Mouse (Mus musculus) granulocyte monocyte progenitor cell, adult 5-6 weeks (primary cell): ENCODE data around the gene Mtus2. TPM values are rescaled to one million over a fixed set of nuclear protein-coding genes. Genes with fewer than 3 reads are reported as not detected.

Experiments
- ATAC-seq: replicated peaks from 2 replicates; pipeline ENCODE4 v1.8.0; 2016; ENCODE audit warnings: mild to moderate bottlenecking, moderate TSS enrichment, inconsistent platforms; ENCODE audit not compliant: poor library complexity, severe bottlenecking
- total RNA-seq, 2 experiments: library from RNA; stranded (forward) in 1 of 2; stranded (reverse) in 1 of 2; fragments of 200-712, 200-1000 nt in 1 of 2; fragments of >200 nt in 1 of 2; fragmentation: Nextera tagmentation in 1 of 2; gene quantifications; 2 replicates each; pipeline ENCODE4 v1.2.3; 2014 to 2017

Gene Mtus2
- total RNA-seq, 2 experiments from 2014 or later, result 0.82 to 2.2 TPM

DNA sequence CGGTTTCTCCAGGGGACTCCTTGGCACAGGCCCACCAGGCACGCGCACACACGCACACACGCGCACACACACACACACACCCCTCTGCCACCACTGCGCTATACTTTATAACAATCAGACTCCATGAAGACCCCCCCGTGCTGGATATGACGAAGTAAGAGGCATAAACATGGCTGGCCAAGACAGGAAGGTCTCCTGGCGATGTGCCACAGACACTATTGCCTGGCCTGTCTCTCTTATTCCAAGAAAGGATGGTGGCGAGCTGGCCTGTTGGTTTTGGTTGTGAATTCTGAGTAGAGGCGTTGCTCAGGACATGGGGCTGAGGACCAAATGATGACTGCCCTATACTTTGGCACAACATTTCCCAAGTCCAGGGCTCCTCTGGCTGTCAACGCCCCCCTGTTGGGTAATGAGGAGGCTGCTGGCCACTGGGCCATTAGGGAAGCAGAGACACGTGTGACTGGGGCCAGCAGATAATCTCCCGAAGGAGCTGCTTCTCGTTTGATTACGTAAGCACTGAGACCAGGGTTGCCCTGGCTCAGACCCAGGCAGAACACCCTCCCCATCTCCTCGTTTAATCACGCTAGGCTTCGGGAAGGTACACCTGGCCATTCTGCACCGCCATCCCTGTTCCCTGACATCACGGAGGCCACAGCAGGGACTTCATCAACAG lies 406.5 kb downstream of the Mtus2 start:
- ATAC-seq, result peak; percentile 93

Other genes with a start within 250 kb of the Mtus2 start
- 0.75 and 3.4 TPM in 2 replicates for gene Flt1, start 231.3 kb upstream of the Mtus2 start, total RNA-seq (2014; fragmentation: Nextera tagmentation)
- gene Flt1, start 231.3 kb upstream of the Mtus2 start, total RNA-seq (2017), result 3.7 TPM in 2 replicates
- 189 and 198 TPM in 2 replicates for gene Pomp, start 96.9 kb upstream of the Mtus2 start, total RNA-seq (2014; fragmentation: Nextera tagmentation)
- gene Pomp, start 96.9 kb upstream of the Mtus2 start, total RNA-seq (2017), result 144 and 173 TPM in 2 replicates
- gene Slc46a3, start 62.5 kb upstream of the Mtus2 start, total RNA-seq (2014; fragmentation: Nextera tagmentation), result 0.38 and 2.4 TPM in 2 replicates
- 0.82 and 1.2 TPM in 2 replicates for gene Slc46a3, start 62.5 kb upstream of the Mtus2 start, total RNA-seq (2017)